Mouse (Mus musculus) urinary bladder, postnatal 14 days (tissue): ENCODE measurements at regions not wholly inside any gene's neighbourhood (a gene's known extent, or its start where the extent isn't known, plus 50 kb on each side); places are given as distances from the start of the nearest gene placed in this dataset.

Experiments used
- DNase-seq: peaks from one replicate; pipeline ENCODE4 v3.0.0; 2021; ENCODE audit warnings: low spot score

GRCm38 (mm10) chr14:114863585-114863984, 228.4 kb upstream of the Gpc5 start:
- DNase-seq, result no peak

- no peak for DNase-seq
Observed at GRCm38 (mm10) chr14:114864102-114864501, 227.9 kb upstream of the Gpc5 start.

- no peak for DNase-seq
Observed at GRCm38 (mm10) chr14:114869233-114869632, 222.8 kb upstream of the Gpc5 start.

GRCm38 (mm10) chr14:114875101-114875500, 216.9 kb upstream of the Gpc5 start:
- no peak for DNase-seq

GRCm38 (mm10) chr14:114876427-114876826, 215.6 kb upstream of the Gpc5 start:
- no peak for DNase-seq

- no peak for DNase-seq
Observed at GRCm38 (mm10) chr14:114877477-114877876, 214.5 kb upstream of the Gpc5 start.

- no peak for DNase-seq
Observed at GRCm38 (mm10) chr14:114880291-114880690, 211.7 kb upstream of the Gpc5 start.

GRCm38 (mm10) chr14:114904109-114904508, 187.9 kb upstream of the Gpc5 start:
- DNase-seq, result no peak

- no peak for DNase-seq
Observed at GRCm38 (mm10) chr14:114912271-114912670, 179.7 kb upstream of the Gpc5 start.

GRCm38 (mm10) chr14:114913238-114913637, 178.8 kb upstream of the Gpc5 start:
- DNase-seq, result peak; percentile 4

- no peak for DNase-seq
Observed at GRCm38 (mm10) chr14:114945744-114946143, 146.3 kb upstream of the Gpc5 start.

- DNase-seq, result no peak
Observed at GRCm38 (mm10) chr14:114946321-114946720, 145.7 kb upstream of the Gpc5 start.

GRCm38 (mm10) chr14:114948341-114949155, 143.5 kb upstream of the Gpc5 start:
- no peak for DNase-seq

- no peak for DNase-seq
Observed at GRCm38 (mm10) chr14:114949156-114949496, 142.9 kb upstream of the Gpc5 start.

- no peak for DNase-seq
Observed at GRCm38 (mm10) chr14:114952280-114952679, 139.7 kb upstream of the Gpc5 start.

GRCm38 (mm10) chr14:114953070-114953665, 138.8 kb upstream of the Gpc5 start:
- no peak for DNase-seq

GRCm38 (mm10) chr14:114954287-114954686, 137.7 kb upstream of the Gpc5 start:
- no peak for DNase-seq

- DNase-seq, result peak; percentile 10
Observed at GRCm38 (mm10) chr14:114955572-114955971, 136.4 kb upstream of the Gpc5 start.

- DNase-seq, result no peak
Observed at GRCm38 (mm10) chr14:114960273-114960672, 131.7 kb upstream of the Gpc5 start.

GRCm38 (mm10) chr14:114965941-114966340, 126.1 kb upstream of the Gpc5 start:
- no peak for DNase-seq

GRCm38 (mm10) chr14:114969020-114969419, 123.0 kb upstream of the Gpc5 start:
- DNase-seq, result no peak

- no peak for DNase-seq
Observed at GRCm38 (mm10) chr14:114981120-114981519, 110.9 kb upstream of the Gpc5 start.

- peak; percentile 26 for DNase-seq
Observed at GRCm38 (mm10) chr14:115003223-115003622, 88.8 kb upstream of the Gpc5 start.
